Mouse (Mus musculus): ENCODE data around the gene Arfgef3.

DNA sequence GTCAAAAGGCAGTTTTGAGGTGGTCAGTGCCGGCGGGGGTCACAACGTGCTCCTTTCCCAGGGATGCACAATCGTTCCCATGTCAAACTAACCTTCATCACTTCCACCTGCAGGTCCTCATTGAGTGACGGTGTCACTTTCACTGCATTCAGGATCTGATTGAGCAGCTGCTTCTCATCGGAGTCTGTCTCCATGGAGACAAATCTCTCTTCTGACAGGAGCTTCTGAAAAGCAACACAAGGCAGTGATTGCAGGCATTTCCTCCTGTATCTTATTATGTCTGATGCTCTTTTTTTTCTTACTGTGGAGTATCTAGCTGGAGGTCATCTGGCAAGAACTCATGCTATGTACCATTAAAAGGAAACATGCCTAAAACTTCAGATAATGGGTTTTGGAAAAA lies 47.3 kb downstream of the Arfgef3 start:
- TF ChIP-seq CTCF (IDR thresholded peaks at IDR 0.05; ENCODE audit: borderline replicate concordance, extremely low read depth, insufficient read depth, insufficient read length) (no peak), POLR2A (IDR thresholded peaks at IDR 0.05; ENCODE audit: borderline replicate concordance, extremely low read depth, insufficient read depth, insufficient read length, poor library complexity, severe bottlenecking) (no peak)

Data from brain, embryonic 14.5 days (tissue).